Mouse (Mus musculus) lung, embryonic 16.5 days (tissue): Measurements from ENCODE around the gene Tmem80. TPM values are rescaled to one million over a fixed set of nuclear protein-coding genes. Genes with fewer than 3 reads are reported as not detected.
A peak's percentile ranks its signal among the peaks of the same experiment; 100 is the strongest.

Experiments
- ATAC-seq: fragments of 200-750 bp; cut with Nextera tagmentation; 2 replicates; pipeline ENCODE4 v1.8.0; 2017; ENCODE audit warnings: low read depth, mild to moderate bottlenecking, moderate library complexity
- H3K27ac ChIP-seq: fragments of 300-500 bp; sonication (generic); 2 replicates; pipeline ENCODE4 v1.5.1; 2014; ENCODE audit warnings: mild to moderate bottlenecking, control low read depth, low read length
- H3K27me3 ChIP-seq: fragments of 300-500 bp; sonication (generic); 2 replicates; pipeline ENCODE4 v1.6.1; 2014; ENCODE audit warnings: low read depth, low read length, mixed read lengths; ENCODE audit not compliant: control insufficient read depth, insufficient read depth
- H3K36me3 ChIP-seq: fragments of 300-500 bp; sonication (generic); 2 replicates; pipeline ENCODE4 v1.6.1; 2014; ENCODE audit warnings: low read length; ENCODE audit not compliant: control insufficient read depth, insufficient read depth
- H3K4me1 ChIP-seq: fragments of 300-500 bp; sonication (generic); replicated peaks from 2 replicates; pipeline ENCODE4 v1.6.1; 2014; ENCODE audit warnings: low read length, mixed read lengths; ENCODE audit not compliant: control insufficient read depth, insufficient read depth
- H3K4me2 ChIP-seq: fragments of 300-500 bp; sonication (generic); 2 replicates; pipeline ENCODE4 v1.6.1; 2014; ENCODE audit warnings: low read depth, low read length, control low read depth
- H3K4me3 ChIP-seq: fragments of 300-500 bp; sonication (generic); 2 replicates; pipeline ENCODE4 v1.5.1; 2014; ENCODE audit warnings: mild to moderate bottlenecking, low read length, control low read depth
- H3K9ac ChIP-seq: fragments of 300-500 bp; sonication (generic); 2 replicates; pipeline ENCODE4 v1.6.1; 2014; ENCODE audit warnings: low read length, control low read depth
- H3K9me3 ChIP-seq: fragments of 300-500 bp; sonication (generic); 2 replicates; pipeline ENCODE4 v1.6.1; 2016; ENCODE audit warnings: low read length; ENCODE audit not compliant: control insufficient read depth
- WGBS: fragments of 180-500 bp; shearing (Covaris S2); extraction: QIAGEN DNeasy Blood & Tissue Kit; methylation state at CpG from one replicate; pipeline ENCODE4 v1.1.7; 2014; 5-methylcytosine and 5-hydroxymethylcytosine counted together
- polyA plus RNA-seq: library from polyadenylated mRNA; unstranded; fragments of >200 nt; fragmentation: Nextera tagmentation; extraction: Ambion mirVana; gene quantifications from 2 replicates; pipeline ENCODE4 v1.2.1, GENCODE M21; 2015

Gene Tmem80
- polyA plus RNA-seq, result 45.1 and 50.2 TPM in 2 replicates

DNA sequence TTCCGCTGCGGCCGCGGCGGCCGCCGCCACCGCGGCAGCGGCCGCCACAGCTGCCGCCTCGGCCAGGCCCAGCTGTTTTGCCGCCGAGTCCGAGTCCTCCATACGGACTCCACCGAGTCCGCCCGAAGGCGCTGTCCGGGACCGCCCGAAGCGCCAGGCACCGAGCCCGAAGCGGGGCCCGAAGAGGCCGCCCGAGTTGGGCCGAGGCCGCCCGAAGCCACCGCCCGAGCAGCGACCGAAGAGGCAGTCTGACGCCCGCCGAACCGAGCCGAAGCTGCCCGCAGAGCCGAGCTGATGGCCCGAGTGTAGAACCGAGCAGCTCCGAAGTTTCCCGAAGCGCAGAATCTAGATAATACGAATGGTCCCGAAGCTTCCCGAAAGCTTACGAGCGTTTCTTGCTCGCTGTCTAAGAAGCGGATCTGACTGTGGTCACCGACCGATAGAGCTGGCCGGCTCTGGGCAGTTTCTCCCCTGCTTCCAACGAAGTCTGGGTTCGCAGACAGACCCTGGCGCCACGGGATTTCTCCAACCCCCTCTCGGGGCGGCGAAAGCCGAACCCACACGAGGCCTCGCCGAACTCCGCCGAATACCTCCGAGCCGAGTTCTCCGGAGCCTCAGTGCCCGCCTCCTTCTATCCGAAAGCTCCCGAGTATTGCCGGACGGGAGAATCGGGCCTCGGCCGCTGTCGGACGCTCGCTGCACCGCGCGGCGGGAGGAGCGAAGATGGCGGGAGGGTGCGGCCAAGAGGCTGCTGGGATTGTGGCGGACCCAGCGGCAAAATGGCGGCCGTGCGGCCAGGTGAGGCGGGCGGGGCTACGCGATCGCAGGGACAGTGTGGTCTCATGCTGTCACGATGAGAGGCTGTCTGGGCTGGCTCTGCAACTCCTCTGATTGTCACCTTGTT, at the start of gene Tmem80, which contains the start of gene Deaf1:
Gene Tmem80 (plus strand): TSS at position 271 of the 904 bp plus-strand sequence.
Gene Deaf1 (minus strand): TSS at position 222 of the 904 bp plus-strand sequence.
- under 1% methylated on average over 99 of the region's 105 CpGs for WGBS
- peak within 1 kb of the TSS; percentile 61 for H3K4me3 ChIP-seq
- no peaks in the 10 kb centered on the region for H3K27me3 ChIP-seq
- ATAC-seq, result peak; percentile 97
- H3K9me3 ChIP-seq, result no peaks in the 10 kb centered on the region
- H3K4me2 ChIP-seq, result peak within 1 kb of the TSS; percentile 99
- peaks cover 8% of the 10 kb centered on the region; the same call in 1 of the 2 replicates for H3K36me3 ChIP-seq
- H3K9ac ChIP-seq, result peak within 1 kb of the TSS; percentile 92
- H3K4me1 ChIP-seq, result peaks cover 22% of the 10 kb centered on the region
- peak within 1 kb of the TSS; percentile 99 for H3K27ac ChIP-seq

- peak; percentile 75 for ATAC-seq
- Histone ChIP-seq H3K9me3 (no peaks in the 10 kb centered on the region), H3K4me2 (peak within 1 kb of the TSS; percentile 96), H3K27me3 (peaks cover 2% of the 10 kb centered on the region; the same call in 1 of the 2 replicates), H3K4me3 (peak within 1 kb of the TSS; percentile 55), H3K4me1 (peaks cover 12% of the 10 kb centered on the region; the same call in 1 of the 2 replicates), H3K36me3 (no peaks in the 10 kb centered on the region), H3K27ac (no peak within 1 kb of the TSS), H3K9ac (peak within 1 kb of the TSS; percentile 69)
- 3% methylated on average over 46 of the region's 46 CpGs for WGBS
These were observed 48.6 kb upstream of the Tmem80 start, which contains the start of gene Sct for GRCm38 (mm10) chr7:141278766-141279590. TSS of gene Sct (minus strand) at chr7:141279133.

- WGBS, result 65% methylated on average over 6 of the region's 6 CpGs
- no peak overlapping the region for H3K27ac ChIP-seq
- H3K4me1 ChIP-seq, result peaks cover 12% of the 10 kb centered on the region; the same call in 1 of the 2 replicates
- no peaks in the 10 kb centered on the region for H3K9me3 ChIP-seq
- H3K36me3 ChIP-seq, result no peaks in the 10 kb centered on the region
- H3K27me3 ChIP-seq, result peaks cover 2% of the 10 kb centered on the region; the same call in 1 of the 2 replicates
- no peak for ATAC-seq
- no peak overlapping the region for H3K4me2 ChIP-seq
- no peak overlapping the region for H3K9ac ChIP-seq
- H3K4me3 ChIP-seq, result no peak overlapping the region
These were observed 46.1 kb upstream of the Tmem80 start for GRCm38 (mm10) chr7:141281442-141281841.

DNA sequence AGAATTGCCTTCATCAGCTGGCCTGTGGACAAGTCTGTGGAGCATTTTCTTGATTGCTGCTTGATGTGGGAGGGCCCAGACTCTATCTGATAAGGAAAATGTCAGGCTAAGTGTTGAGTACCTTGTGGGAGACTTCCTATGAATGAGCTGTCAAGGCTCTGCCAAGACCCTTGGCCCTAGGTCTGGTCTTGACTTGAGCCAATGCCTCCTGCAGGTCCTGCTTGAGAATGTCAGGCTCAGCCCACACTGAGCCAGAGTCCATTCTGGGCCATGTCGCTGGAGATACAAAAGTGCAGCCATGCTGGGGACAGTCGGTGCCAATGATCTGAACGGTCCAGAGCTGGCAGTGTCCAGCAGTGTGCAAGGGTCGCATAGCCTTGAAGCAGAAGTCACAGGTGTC, 44.8 kb upstream of the Tmem80 start:
- Histone ChIP-seq H3K9ac (no peak overlapping the region), H3K4me3 (no peak overlapping the region), H3K27ac (no peak overlapping the region), H3K27me3 (peaks cover 2% of the 10 kb centered on the region; the same call in 1 of the 2 replicates), H3K4me2 (no peak overlapping the region), H3K36me3 (no peaks in the 10 kb centered on the region), H3K9me3 (no peaks in the 10 kb centered on the region), H3K4me1 (peaks cover 12% of the 10 kb centered on the region; the same call in 1 of the 2 replicates)
- WGBS, result 85% methylated on average over 4 of the region's 4 CpGs
- no peak for ATAC-seq

- 74% methylated on average over 3 of the region's 3 CpGs for WGBS
- ATAC-seq, result no peak
- Histone ChIP-seq H3K9me3 (no peaks in the 10 kb centered on the region), H3K27ac (no peak overlapping the region), H3K36me3 (no peaks in the 10 kb centered on the region), H3K27me3 (peaks cover 23% of the 10 kb centered on the region), H3K4me3 (no peak overlapping the region), H3K4me2 (no peak overlapping the region), H3K4me1 (no peaks in the 10 kb centered on the region; the same call in 1 of the 2 replicates), H3K9ac (no peak overlapping the region)
These were observed 39.5 kb upstream of the Tmem80 start for GRCm38 (mm10) chr7:141288042-141288441.

DNA sequence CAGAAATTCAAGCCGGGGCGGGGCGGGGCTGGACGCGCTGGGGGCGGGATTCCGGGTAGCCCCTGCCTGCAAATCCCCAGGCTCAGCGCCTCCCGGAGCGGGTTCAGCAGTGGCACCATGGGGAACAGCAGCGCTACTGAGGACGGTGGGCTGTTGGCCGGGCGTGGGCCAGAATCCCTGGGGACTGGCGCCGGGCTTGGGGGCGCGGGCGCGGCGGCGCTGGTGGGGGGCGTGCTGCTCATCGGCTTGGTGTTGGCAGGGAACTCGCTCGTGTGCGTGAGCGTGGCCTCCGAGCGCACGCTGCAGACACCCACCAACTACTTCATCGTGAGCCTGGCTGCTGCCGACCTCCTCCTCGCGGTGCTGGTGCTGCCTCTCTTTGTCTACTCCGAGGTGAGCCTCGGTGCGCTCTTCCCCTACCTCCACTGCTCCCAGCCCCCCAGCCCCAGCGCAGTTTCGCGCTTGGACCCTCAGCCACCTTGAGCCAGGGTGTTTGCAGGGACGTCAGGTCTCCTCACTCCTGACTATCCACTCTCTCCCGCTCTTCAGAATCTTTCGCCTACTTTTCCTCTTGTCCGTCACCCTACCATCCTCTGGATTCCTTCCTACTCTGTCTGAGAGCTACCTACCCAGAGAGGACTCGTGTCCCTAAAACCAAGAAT, 35.5 kb upstream of the Tmem80 start, which contains the start of gene Drd4:
Gene Drd4 (plus strand): TSS at position 86 of the 662 bp plus-strand sequence.
- Histone ChIP-seq H3K4me3 (peak within 1 kb of the TSS; percentile 52), H3K36me3 (0 out of 2 replicates have a peak, but pooled peaks cover 2% of the 10 kb centered on the region), H3K9ac (peak within 1 kb of the TSS; percentile 66), H3K4me2 (peak within 1 kb of the TSS; percentile 82), H3K27ac (no peak within 1 kb of the TSS), H3K4me1 (peaks cover 11% of the 10 kb centered on the region), H3K27me3 (peaks cover 39% of the 10 kb centered on the region), H3K9me3 (no peaks in the 10 kb centered on the region)
- peak; percentile 82 for ATAC-seq
- WGBS, result 3% methylated on average over 41 of the region's 46 CpGs

DNA sequence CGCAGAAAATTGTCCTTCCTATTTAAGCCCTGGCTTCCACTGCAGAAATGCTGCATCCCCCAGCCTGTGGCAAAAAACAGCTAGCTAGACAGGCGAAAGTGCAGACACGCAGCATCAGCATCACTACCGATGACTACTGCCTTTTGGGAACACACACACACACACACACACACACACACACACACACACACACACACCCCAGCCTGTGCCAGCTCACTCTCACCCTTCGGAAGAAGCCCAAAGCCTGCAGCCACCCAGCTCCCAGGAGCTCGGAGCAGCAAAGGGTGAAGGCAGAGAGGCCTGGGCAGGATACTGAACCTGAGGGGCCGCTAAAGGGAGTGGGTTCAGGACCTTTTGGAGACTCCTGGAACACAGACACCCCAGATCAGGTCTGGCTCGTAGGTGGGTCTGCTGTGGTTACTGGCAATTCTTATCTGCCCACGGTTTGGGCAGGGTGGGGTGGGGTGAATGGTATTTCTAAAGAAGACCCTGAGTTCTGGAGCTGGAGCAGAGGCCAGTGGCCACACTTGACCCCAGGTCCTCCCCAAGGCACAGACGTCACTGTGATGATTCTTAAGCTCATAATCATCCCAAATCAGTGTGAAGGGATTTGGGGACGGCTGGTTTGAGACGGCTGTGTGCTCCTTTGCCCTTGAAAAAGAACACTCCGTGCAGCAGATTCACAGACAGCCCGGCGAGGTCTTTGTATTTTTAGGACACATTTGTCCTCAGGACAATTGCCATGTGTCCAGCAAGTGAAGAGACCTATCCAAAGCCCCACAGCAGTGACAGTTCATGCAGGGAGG, 34.8 kb upstream of the Tmem80 start:
- H3K9ac ChIP-seq, result no peak overlapping the region

More for the DNA sequence above, 34.8 kb upstream of the Tmem80 start:
- WGBS, result 43% methylated on average over 15 of the region's 15 CpGs
- peaks cover 11% of the 10 kb centered on the region for H3K4me1 ChIP-seq
- peaks cover 39% of the 10 kb centered on the region for H3K27me3 ChIP-seq
- H3K9me3 ChIP-seq, result no peaks in the 10 kb centered on the region
- ATAC-seq, result no peak
- H3K4me2 ChIP-seq, result no peak overlapping the region
- H3K36me3 ChIP-seq, result 0 out of 2 replicates have a peak, but pooled peaks cover 5% of the 10 kb centered on the region
- no peak overlapping the region for H3K27ac ChIP-seq
- no peak overlapping the region for H3K4me3 ChIP-seq
